Mouse (Mus musculus): ENCODE measurements at regions not wholly inside any gene's neighbourhood (a gene's known extent, or its start where the extent isn't known, plus 50 kb on each side); places are given as distances from the start of the nearest gene placed in this dataset.
"Not testable (repeated sequence)": the region's sequence is repeated elsewhere in the genome, so short reads cannot be mapped to it uniquely, and the experiment has no call there.

DNA sequence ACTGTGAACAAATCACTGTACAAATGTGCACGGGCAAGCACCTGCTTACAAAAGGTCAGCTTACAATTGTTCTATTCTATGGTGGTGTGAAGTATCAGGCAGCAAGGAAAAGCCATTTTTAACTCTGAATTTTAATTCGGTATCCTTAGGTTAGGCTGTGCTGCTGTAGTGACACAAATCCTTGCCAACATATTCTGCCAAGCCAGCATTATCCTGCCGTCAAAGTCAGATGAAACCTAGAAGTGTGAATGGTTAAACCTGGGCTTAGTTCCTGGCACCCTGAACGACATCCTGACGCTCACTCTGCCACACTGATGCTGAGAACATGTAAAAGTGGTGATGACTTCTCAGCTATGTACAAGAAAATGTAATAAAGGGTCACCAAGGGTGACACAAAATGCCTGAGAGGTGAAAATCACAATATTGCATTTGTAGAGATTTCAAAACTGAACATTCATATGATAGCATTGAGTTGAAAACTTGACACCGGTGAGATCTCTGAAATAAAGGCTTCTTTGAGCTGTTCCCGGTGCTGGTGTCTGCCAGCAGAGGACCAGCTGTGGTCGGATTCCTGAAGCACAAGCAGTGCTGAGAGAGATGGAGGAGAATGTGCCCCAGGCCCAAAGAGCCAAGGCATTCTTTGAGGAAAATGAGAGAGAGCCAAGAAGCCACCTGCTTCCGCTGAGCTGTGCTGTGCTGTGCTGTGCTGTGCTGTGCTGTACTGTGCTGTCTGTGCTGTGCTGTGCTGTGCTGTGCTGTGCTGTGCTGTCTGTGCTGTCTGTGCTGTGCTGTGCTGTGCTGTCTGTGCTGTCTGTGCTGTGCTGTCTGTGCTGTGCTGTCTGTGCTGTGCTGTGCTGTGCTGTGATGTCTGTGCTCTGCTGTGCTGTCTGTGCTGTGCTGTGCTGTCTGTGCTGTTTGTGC is 195.9 kb downstream of the Tcp10c start:
- no peak for DNase-seq (ENCODE audit: extremely low spot score, low read depth, low spot score)

DNA sequence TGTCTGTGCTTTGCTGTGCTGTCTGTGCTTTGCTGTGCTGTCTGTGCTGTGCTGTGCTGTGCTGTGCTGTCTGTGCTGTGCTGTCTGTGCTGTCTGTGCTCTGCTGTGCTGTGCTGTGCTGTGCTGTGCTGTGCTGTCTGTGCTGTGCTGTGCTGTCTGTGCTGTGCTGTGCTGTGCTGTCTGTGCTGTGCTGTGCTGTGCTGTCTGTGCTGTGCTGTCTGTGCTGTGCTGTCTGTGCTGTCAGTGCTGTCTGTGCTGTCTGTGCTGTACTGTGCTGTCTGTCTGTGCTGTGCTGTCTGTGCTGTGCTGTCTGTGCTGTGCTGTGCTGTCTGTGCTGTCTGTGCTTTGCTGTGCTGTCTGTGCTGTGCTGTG is 196.5 kb downstream of the Tcp10c start:
- DNase-seq (ENCODE audit: extremely low spot score, low read depth, low spot score) = not testable (repeated sequence)

DNA sequence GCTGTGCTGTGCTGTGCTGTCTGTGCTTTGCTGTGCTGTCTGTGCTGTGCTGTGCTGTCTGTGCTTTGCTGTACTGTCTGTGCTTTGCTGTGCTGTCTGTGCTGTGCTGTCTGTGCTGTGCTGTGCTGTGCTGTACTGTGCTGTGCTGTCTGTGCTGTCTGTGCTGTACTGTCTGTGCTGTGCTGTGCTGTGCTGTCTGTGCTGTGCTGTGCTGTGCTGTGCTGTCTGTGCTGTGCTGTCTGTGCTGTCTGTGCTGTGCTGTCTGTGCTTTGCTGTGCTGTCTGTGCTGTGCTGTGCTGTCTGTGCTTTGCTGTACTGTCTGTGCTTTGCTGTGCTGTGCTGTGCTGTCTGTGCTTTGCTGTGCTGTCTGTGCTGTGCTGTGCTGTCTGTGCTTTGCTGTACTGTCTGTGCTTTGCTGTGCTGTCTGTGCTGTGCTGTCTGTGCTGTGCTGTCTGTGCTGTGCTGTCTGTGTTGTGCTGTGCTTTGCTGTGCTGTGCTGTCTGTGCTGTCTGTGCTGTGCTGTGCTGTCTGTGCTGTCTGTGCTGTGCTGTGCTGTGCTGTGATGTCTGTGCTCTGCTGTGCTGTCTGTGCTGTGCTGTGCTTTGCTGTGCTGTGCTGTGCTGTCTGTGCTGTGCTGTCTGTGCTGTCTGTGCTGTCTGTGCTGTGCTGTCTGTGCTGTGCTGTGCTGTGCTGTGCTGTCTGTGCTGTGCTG is 197.5 kb downstream of the Tcp10c start:
- DNase-seq (ENCODE audit: extremely low spot score, low read depth, low spot score) = not testable (repeated sequence)

DNA sequence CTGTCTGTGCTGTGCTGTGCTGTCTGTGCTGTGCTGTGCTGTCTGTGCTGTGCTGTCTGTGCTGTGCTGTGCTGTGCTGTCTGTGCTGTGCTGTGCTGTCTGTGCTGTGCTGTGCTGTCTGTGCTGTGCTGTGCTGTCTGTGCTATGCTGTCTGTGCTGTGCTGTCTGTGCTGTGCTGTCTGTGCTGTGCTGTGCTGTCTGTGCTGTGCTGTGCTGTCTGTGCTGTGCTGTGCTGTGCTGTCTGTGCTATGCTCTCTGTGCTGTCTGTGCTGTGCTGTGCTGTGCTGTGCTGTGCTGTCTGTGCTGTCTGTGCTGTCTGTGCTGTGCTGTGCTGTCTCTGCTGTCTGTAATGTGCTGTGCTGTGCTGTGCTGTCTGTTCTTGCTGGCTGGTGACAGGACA is 198.5 kb downstream of the Tcp10c start:
- not testable (repeated sequence) for DNase-seq (ENCODE audit: extremely low spot score, low read depth, low spot score)

DNA sequence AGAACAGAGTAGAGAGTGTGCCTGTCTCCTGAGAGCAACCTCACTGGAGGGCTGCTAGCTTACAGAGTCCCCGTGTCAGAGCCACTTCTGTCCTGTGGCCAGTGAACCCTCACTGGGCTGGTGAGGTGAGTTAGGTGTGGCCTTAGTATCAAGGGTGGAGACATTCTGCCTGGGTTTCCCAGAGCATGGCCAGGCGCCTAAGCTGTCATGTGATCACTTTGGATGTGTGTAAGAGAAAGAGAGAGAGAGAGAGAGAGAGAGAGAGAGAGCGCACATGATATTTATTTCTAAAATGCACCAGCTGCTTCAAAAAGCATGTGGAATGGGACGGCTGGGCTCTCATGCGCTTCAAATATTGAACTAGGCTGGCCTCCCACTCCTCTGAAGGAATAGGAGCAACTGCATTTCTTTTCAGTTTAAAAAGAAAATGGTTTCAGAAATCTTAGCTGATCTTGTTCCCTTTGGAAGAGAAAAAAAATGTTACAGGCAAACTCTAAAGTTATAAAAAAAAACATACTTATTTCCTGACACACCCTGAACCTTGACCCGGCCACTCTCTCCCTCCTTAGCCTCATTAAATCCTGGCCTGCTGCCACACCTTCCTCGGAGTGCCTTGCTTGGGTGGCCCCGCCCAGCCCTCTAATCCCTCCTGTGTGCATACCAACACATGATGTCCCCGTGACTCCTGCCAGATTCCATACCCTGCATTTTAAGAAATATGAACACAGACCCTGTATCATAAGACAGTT is 201.1 kb downstream of the Tcp10c start:
- DNase-seq (ENCODE audit: extremely low spot score, low read depth, low spot score) = not testable (repeated sequence)

DNA sequence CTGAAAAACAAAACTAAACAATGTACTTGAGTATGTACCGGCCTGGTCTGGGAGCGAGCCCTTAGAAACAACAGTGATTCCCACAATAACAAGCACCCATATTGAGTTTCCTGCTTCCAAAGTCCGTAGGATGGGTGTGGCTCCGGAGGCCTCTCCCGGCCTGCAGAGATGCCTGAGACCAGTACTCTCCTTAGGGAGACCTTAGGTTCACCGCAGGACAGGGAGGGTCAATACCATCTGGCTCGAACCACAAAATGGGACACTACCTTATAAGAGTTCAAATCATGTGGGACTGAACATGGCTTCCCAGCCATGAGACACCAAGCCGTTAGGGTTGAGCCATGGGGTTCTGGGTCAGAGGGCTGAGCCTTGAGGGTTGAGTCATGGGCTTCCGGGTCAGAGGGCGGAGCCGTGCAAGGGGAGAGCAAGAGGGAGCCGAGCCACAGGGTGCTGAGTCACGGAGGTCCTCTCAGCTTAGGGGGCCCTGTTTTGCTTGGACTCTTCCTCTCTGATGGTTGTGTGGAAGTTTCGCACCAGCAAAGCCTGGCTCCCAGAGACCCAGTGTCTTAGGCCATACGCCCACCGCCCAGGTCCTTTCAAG is 201.8 kb downstream of the Tcp10c start:
- not testable (repeated sequence) for DNase-seq (ENCODE audit: extremely low spot score, low read depth, low spot score)

DNA sequence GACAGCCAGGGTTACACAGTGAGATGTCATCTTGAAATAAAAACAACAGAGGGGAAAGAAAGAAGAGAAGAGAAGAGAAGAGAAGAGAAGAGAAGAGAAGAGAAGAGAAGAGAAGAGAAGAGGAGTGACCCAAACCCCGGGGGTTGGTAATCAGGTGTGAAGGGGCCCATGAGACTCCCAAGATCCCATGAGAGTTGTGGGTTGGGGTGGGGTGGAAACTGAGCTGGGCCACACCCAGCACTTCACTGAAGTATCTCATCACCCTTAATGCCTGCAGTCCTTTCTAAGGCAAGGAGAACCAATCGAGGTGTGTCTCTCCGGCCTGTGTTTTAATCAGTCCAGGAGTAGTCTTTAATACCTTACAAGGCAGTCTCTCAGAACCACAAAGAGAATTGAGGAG is 201.5 kb upstream of the Afdn start:
- DNase-seq (ENCODE audit: extremely low spot score, low read depth, low spot score) = no peak

DNA sequence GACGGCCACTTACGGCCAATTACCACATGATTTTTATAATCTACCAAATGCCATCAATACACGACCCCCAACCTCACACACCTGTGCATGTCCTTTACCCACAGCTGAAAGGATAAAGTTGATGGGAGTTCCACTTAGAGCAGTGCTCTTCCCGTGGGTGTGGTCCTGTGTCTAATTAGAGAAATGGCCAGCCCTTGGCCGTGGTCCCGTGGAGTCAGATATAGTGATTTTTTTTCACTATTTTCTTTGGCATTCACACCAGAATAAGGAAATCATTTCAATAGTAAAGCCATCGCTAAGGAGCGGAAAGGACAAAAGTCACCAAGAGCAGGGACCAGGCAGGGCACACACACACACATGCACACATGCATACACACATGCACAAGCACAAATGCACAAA is 199.0 kb upstream of the Afdn start:
- DNase-seq (ENCODE audit: extremely low spot score, low read depth, low spot score) = no peak

DNA sequence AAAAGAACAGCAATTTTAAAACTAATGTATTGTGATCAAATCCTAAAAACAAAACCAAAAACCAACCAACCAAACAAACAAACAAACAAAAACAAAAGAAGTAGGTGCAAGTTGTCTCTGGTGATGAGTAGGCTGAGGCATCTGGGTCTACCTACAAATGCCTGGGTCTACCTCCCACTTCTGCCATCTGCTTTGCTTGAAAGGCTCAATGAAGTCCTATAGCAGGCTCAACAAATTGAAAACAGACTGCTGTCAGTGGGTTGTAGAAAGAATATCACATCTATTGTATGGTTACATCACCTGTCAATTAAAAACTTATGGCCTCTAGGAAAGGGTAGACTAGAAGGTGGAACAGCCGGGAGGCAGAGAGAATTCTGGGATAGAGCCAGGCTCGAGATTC is 197.4 kb upstream of the Afdn start:
- DNase-seq (ENCODE audit: extremely low spot score, low read depth, low spot score) = no peak

DNA sequence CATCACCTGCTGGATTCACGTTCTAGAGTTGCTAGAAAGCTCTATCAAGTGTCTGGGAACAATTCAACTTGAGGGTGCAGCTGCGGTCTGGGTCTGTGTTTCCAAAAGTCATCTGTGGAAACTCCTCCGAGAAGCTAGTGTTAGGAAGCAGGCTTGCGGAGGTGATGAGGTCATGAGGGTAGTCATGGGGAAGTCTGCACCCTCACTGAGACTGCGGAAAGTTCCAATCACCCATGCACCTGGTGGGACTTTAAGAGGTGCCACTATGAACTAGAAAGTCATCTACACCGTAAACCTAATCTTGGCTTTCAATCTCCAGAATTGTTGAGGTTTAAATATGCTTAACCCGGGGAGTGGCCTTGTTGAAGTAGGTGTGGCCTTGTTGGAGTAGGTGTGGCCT is 195.5 kb upstream of the Afdn start:
- DNase-seq (ENCODE audit: extremely low spot score, low read depth, low spot score) = no peak

DNA sequence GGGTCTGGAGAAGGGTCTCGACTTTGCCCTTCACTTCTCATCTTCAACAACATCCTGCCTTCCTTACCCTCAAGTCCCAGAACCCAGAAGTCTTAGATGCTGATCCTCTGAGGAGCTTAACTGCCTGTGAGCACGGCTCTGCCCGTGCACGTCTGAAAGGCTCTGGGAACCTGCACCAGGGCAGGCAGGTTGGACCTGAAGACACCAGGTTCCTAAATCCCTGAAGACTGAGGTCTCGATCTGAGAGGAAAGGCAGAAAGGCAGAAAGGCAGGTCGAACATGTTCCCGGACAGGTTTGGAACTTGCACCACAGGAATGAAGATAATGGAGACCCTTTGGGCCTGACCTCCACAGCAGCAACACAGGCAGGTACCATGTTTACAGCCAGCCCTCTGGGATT is 193.7 kb upstream of the Afdn start:
- DNase-seq (ENCODE audit: extremely low spot score, low read depth, low spot score) = no peak

DNA sequence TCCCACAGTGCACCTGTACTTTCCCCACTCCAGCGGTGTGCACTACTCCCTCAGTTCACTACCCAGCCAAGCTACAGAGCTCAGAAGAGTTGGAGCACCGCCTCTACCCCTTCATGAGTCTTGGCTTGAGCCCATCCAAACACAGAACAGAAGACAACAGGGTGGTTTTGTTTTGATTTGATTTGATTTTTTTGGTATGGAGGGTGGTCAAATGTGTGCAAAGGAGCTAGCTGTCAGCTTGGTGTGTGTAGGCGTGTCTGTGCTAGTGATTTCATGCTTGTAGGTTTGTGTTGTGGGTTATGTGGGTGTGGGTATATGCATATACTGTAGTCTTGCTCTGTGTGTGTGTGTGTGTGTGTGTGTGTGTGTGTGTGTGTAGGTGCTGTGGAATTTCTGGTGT is 193.2 kb upstream of the Afdn start:
- no peak for DNase-seq (ENCODE audit: extremely low spot score, low read depth, low spot score)

DNA sequence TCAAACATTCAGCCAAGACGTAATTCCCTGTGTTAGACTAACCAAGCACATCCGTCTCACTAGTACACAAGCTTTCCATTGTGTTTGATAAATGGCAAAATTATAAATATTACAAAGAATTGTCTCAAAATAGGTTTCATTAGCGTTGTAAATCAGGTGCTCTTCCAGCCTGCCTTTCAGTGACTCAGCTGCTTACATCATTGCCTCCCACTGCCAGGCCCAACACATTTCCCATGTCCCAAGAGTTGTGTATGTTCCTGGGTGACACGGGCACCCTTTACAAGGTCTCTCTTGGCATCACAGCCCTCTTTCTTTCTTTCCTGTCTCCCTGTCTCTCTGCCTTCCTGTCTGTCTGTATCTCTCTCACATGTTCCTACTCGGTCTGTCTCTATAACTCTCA is 189.5 kb upstream of the Afdn start:
- no peak for DNase-seq (ENCODE audit: extremely low spot score, low read depth, low spot score)

DNA sequence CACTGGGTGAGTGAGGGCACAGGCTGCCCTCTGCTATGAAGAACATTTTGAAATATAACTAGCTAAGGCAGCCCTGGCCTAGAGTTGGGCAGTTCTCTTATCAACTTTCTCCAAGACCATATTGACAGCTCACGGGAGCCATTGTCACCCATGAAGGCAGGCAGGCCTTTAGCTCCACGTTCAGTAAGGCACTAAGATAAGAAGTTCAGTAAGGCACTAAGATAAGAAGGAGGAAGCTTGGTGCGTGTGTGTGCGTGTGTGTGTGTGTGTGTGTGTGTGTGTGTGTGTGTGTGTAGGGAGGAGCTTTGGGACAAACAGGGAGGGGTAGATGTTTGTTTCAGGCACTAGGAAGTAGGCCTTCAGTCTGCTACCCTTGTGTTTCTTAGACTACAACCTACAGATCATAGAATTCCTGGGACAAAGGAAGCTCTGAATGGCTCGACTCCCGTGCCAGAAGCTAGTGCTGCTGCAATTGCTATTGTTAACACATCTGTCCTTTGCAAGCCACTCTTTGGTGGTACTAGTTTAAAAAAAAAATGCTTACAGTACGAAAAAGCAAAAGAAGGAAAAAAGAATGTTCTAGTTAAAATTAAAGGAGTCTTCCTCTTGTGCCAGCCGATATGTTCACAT is 188.0 kb upstream of the Afdn start:
- no peak for DNase-seq (ENCODE audit: extremely low spot score, low read depth, low spot score)

DNA sequence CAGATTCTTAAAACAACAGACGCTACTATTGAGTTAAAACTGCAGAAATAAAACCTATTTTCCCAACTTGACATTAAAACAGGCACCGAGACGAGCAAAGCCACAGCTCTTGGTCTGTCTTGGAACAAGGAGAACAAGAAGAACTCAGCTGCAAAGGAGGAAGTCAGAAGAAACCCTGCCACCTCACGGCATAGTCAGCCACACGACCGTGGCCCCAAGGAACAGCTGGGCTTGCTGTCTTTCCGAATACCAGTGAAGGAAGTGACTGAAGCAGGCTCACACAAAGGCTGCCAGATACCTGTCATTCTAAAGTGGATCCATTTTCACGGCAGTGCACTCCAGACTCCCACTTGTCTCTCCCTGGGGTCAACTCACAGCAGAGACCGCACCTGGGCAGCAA is 187.3 kb upstream of the Afdn start:
- no peak for DNase-seq (ENCODE audit: extremely low spot score, low read depth, low spot score)

DNA sequence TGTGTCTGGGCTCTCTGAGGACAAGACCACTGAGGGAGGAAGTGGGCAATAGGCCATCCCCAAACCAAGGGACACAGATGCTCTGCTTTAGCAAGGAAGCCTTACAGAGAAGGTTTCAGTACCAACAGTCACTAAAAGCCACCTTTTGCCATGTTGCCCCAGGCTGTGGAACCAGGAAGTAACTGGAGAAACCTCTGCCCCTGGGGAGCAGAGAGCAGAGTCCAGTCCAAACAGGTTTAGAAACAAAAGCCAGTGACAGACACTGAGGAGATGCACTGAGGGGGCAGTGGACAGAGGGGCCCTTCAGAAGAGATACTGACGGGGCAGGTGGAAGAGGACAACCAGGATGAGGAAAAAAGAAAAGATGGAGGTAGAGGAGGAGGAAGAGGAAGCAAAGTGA is 186.2 kb upstream of the Afdn start:
- no peak for DNase-seq (ENCODE audit: extremely low spot score, low read depth, low spot score)

DNA sequence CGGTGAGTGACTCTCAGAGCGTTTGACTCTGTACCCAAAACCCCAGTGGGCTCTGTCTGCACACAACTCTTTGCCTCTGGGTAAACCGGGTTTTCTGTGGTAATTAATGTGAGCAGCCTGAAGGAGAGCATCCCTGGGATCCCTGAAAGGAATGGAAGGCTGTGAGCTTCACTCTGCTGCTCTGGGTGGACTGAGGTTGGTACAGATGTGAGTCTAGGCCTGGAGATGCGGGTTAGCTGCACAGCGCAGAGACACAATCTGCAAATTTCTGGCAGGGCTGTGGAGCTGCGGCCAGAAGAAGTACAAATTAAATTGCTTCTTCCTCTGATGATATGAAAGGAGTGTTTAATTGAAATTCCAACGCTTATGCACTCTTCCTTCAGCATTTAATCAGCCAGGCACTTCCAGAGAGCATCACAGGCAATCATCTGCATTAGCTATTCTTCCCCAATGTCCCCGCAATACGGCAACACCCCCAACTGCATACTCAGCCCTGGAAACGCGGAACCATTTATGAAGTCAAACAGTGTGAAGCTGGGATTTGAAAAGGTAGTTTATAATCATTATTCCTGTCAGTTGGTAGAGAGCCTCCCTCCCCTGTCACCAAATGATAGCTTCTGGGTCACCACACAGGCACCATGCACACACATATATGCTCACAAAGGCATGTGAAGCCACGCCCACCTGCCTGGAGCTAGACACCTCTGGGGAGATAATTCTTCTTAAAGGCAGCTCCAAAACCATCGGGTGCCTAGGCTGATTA is 185.5 kb upstream of the Afdn start:
- no peak for DNase-seq (ENCODE audit: extremely low spot score, low read depth, low spot score)

DNA sequence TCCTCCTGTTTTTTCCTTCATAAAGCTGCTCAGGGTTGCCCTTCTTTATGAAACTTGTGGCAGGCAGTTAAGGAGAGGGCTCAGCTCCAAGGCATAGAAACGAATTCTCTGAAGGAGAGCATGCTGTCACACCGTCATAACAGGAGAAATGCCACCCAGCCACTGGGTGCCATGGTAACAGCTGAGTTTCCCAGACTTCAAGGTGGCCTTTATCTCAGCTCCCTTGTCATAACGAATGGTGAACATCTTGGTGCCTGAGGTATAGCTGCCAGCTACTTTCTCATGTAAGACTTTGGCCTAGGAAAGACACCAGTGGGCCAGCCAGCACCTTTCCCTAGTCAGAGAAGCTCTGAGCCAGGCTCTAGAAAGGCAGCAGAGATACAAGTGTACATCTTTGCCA is 182.5 kb upstream of the Afdn start:
- no peak for DNase-seq (ENCODE audit: extremely low spot score, low read depth, low spot score)

DNA sequence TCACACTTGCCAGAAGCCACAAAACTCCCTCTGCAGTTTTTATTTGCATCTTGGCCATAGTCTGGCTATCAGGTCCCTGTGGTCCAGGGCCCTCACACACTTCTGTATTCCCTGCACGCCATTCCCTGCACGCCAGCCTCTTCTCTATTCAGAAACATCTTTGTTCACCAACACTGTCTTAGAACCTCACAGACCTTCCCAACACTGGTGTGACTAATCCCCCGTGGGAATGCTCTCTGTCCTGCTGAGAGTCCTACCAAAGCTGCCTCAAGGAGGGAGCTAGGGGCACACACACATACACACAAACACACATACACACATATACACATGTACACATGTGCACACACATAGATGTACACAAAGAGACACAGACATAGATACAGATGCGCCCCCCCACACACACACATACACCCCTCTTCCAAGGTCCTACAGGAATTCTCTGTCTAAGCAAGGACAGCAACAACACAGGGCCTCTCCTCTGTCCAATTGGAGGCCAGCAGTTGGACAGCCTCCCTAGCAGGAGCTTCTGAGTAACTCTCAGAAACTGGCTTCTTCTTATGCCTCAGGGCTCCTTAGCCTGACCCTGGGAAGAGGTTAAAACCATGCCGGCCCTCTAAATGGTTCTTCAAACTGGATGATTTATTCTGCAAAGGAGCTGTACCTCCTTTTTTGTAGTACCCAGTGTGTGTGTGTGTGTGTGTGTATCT is 179.0 kb upstream of the Afdn start:
- DNase-seq (ENCODE audit: extremely low spot score, low read depth, low spot score) = no peak

Measured in hindlimb bud, embryonic 11.5 days (tissue).